Mouse (Mus musculus) myocyte (in vitro differentiated cells): ENCODE results near the gene Rab3gap1. TPM values are rescaled to one million over a fixed set of nuclear protein-coding genes. Genes with fewer than 3 reads are reported as not detected.

Experiments used
- H3K27me3 ChIP-seq: one replicate; pipeline ENCODE4 v1.6.1; 2011; ENCODE audit not compliant: control insufficient read depth, insufficient read depth, insufficient read length
- H3K36me3 ChIP-seq: one replicate; pipeline ENCODE4 v1.6.1; 2011; ENCODE audit not compliant: control insufficient read depth, insufficient read depth
- H3K4me2 ChIP-seq: one replicate; pipeline ENCODE4 v1.6.1; 2011; ENCODE audit warnings: low read depth, control low read depth
- H3K4me3 ChIP-seq: one replicate; pipeline ENCODE4 v1.5.1; 2011; ENCODE audit warnings: mild to moderate bottlenecking, control low read depth, moderate library complexity
- H3K79me2 ChIP-seq: one replicate; pipeline ENCODE4 v1.6.1; 2011; ENCODE audit not compliant: control insufficient read depth, insufficient read depth
- H3ac ChIP-seq: one replicate; pipeline ENCODE4 v1.6.1; 2011; ENCODE audit not compliant: control insufficient read depth, insufficient read length
- CEBPB ChIP-seq: IDR thresholded peaks from 2 replicates; pipeline ENCODE4 v1.6.1; 2011; ENCODE audit warnings: mild to moderate bottlenecking, moderate library complexity; ENCODE audit not compliant: poor library complexity, insufficient read depth, severe bottlenecking
- E2F4 ChIP-seq: IDR thresholded peaks from one replicate; pipeline ENCODE4 v1.6.1; 2011; ENCODE audit warnings: mild to moderate bottlenecking, control low read depth, moderate library complexity; ENCODE audit not compliant: insufficient read depth
- MAX ChIP-seq: IDR thresholded peaks from one replicate; pipeline ENCODE4 v1.6.1; 2011; ENCODE audit warnings: low read depth, mild to moderate bottlenecking, control low read depth
- MYOD1 ChIP-seq, 3 experiments: IDR thresholded peaks; one replicate each; pipeline ENCODE4 v1.6.1; 2011; ENCODE audit warnings: control low read depth in 2 of 3, low read depth in 2 of 3, mild to moderate bottlenecking in 2 of 3, moderate library complexity in 1 of 3; ENCODE audit not compliant: insufficient read length in 2 of 3, control insufficient read depth in 1 of 3
- MYOG ChIP-seq, 3 experiments: IDR thresholded peaks; one replicate each; pipeline ENCODE4 v1.6.1; 2011; ENCODE audit warnings: control low read depth in 2 of 3, low read depth in 2 of 3, mild to moderate bottlenecking in 2 of 3; ENCODE audit not compliant: insufficient read length in 2 of 3, control insufficient read depth in 1 of 3, insufficient read depth in 1 of 3
- POLR2A ChIP-seq: IDR thresholded peaks from one replicate; pipeline ENCODE4 v1.6.1; 2011; ENCODE audit warnings: low read depth, mild to moderate bottlenecking, control low read depth, moderate library complexity; ENCODE audit not compliant: insufficient read length
- POLR2AphosphoS2 ChIP-seq: IDR thresholded peaks from one replicate; pipeline ENCODE4 v1.6.1; 2011; ENCODE audit warnings: low read depth, control low read depth; ENCODE audit not compliant: insufficient read length
- REST ChIP-seq: IDR thresholded peaks from one replicate; pipeline ENCODE4 v1.6.1; 2011; ENCODE audit warnings: mild to moderate bottlenecking, control low read depth, moderate library complexity; ENCODE audit not compliant: insufficient read depth, insufficient read length
- SRF ChIP-seq: IDR thresholded peaks from one replicate; pipeline ENCODE4 v1.6.1; 2011; ENCODE audit warnings: low read depth; ENCODE audit not compliant: control insufficient read depth, insufficient read length
- TCF12 ChIP-seq: IDR thresholded peaks from one replicate; pipeline ENCODE4 v1.6.1; 2011; ENCODE audit warnings: mild to moderate bottlenecking, control low read depth; ENCODE audit not compliant: poor library complexity, insufficient read depth, severe bottlenecking
- TCF3 ChIP-seq: IDR thresholded peaks from one replicate; pipeline ENCODE4 v1.6.1; 2011; ENCODE audit warnings: low read depth, control low read depth; ENCODE audit not compliant: insufficient read length
- USF1 ChIP-seq: IDR thresholded peaks from one replicate; pipeline ENCODE4 v1.6.1; 2011; ENCODE audit warnings: low read depth, mild to moderate bottlenecking, control low read depth, moderate library complexity
- polyA plus RNA-seq: library from polyadenylated mRNA; unstranded; fragments of >200 nt; fragmentation: generic; extraction: Trizol; gene quantifications from one replicate; pipeline ENCODE4 v1.2.1, GENCODE M21; 2012; ENCODE audit warnings: missing spikeins

Gene Rab3gap1
- polyA plus RNA-seq, 1 experiment: 20.0 TPM

DNA sequence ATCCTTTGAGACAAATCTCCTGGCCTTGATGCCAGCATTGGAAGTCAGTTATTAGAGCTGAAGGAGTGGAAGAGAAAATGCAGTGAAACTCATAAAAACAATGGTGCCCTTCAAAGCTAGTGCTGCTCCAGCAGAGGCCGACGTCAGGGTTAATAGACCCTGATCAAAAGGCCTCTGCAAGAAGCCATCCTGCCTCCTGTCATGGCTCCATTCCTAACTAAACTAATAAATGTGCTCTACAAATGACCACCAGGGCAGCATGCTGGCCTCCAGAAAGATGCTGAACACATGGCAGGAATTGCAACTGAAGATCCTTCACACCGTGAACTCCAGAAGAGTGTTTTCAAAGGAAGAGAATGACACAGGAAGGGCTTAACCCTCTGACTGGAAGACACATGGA, 116.8 kb downstream of the Rab3gap1 start:
- H3K36me3 ChIP-seq: no peaks in the 10 kb centered on the region
- H3ac ChIP-seq: no peak overlapping the region
- TF ChIP-seq POLR2A: no peak
- no peak for TF ChIP-seq MYOG (IDR thresholded peaks at IDR 0.05; ENCODE audit: control insufficient read depth in 1 of 3, insufficient read depth in 1 of 3, insufficient read length in 2 of 3, low read depth in 2 of 3)
- TF ChIP-seq CEBPB: no peak
- no peak for TF ChIP-seq TCF12
- no peak for TF ChIP-seq REST
- no peak for TF ChIP-seq POLR2AphosphoS2
- TF ChIP-seq USF1: no peak
- TF ChIP-seq MAX: no peak
- no peak for TF ChIP-seq SRF
- no peak for TF ChIP-seq E2F4
- no peak for TF ChIP-seq TCF3
- H3K27me3 ChIP-seq: no peaks in the 10 kb centered on the region
- no peak overlapping the region for H3K4me3 ChIP-seq
- H3K79me2 ChIP-seq: no peaks in the 10 kb centered on the region
- H3K4me2 ChIP-seq: no peak overlapping the region

DNA sequence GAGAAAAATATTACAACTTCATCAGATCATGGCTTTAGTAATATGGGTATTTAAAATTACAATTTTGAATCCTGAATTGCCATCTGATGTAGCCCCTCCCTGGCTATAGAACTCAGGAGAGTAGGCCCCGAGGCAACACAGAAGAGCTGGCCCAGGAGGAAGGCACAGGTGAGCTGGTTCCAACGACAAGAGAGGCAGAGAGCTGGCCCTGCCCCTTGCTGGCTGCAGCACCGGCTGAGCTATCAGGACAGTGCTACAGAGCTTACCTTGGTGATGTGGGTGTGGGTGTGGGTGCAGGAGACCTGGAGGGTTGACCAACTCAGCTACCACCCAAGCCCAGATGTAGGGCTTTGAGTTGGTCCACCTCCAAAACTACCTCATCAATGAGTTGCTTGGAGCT, 119.7 kb downstream of the Rab3gap1 start:
- H3K4me3 ChIP-seq: no peak overlapping the region
- no peak overlapping the region for H3ac ChIP-seq
- TF ChIP-seq TCF3 (no peak), POLR2AphosphoS2 (no peak), REST (no peak), E2F4 (no peak), MYOG (IDR thresholded peaks at IDR 0.05; ENCODE audit: control insufficient read depth in 1 of 3, insufficient read depth in 1 of 3, insufficient read length in 2 of 3, low read depth in 2 of 3) (no peak), MYOD1 (IDR thresholded peaks at IDR 0.05; ENCODE audit: control insufficient read depth in 1 of 3, insufficient read length in 2 of 3, low read depth in 2 of 3) (no peak), MAX (no peak), TCF12 (no peak), SRF (no peak), POLR2A (no peak), USF1 (no peak), CEBPB (no peak)
- no peak overlapping the region for H3K4me2 ChIP-seq
- H3K27me3 ChIP-seq: no peaks in the 10 kb centered on the region
- no peaks in the 10 kb centered on the region for H3K79me2 ChIP-seq
- H3K36me3 ChIP-seq: no peaks in the 10 kb centered on the region

DNA sequence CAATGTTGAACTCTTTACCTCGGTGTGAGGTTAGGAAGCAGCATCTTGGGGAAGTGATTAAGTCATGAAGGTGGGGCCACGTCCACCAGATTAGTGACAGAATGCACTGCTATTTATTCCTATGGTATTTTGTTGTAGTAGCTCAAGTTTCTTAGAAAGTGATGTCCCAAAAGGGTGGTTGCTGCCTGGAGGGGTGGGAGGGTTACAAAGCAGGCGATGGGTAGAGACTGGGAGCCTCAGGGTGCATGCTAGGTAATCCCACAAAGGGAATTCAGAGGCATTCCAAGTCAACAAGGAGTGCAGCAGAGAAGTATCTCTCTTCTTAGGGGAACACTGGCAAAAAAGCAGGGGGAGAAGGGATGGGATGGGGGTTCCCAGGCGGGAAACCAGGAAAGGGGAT, 120.8 kb downstream of the Rab3gap1 start:
- Histone ChIP-seq H3K4me2 (no peak overlapping the region), H3K4me3 (no peak overlapping the region), H3K79me2 (no peaks in the 10 kb centered on the region), H3ac (no peak overlapping the region), H3K36me3 (no peaks in the 10 kb centered on the region), H3K27me3 (no peaks in the 10 kb centered on the region)
- no peak for TF ChIP-seq REST
- TF ChIP-seq SRF: no peak
- TF ChIP-seq POLR2A: no peak
- TF ChIP-seq POLR2AphosphoS2: no peak
- TF ChIP-seq MYOD1 (IDR thresholded peaks at IDR 0.05; ENCODE audit: control insufficient read depth in 1 of 3, insufficient read length in 2 of 3, low read depth in 2 of 3): no peak
- TF ChIP-seq TCF3: no peak
- TF ChIP-seq E2F4: no peak
- TF ChIP-seq MYOG (IDR thresholded peaks at IDR 0.05; ENCODE audit: control insufficient read depth in 1 of 3, insufficient read depth in 1 of 3, insufficient read length in 2 of 3, low read depth in 2 of 3): no peak
- no peak for TF ChIP-seq MAX
- no peak for TF ChIP-seq USF1
- no peak for TF ChIP-seq CEBPB
- no peak for TF ChIP-seq TCF12

DNA sequence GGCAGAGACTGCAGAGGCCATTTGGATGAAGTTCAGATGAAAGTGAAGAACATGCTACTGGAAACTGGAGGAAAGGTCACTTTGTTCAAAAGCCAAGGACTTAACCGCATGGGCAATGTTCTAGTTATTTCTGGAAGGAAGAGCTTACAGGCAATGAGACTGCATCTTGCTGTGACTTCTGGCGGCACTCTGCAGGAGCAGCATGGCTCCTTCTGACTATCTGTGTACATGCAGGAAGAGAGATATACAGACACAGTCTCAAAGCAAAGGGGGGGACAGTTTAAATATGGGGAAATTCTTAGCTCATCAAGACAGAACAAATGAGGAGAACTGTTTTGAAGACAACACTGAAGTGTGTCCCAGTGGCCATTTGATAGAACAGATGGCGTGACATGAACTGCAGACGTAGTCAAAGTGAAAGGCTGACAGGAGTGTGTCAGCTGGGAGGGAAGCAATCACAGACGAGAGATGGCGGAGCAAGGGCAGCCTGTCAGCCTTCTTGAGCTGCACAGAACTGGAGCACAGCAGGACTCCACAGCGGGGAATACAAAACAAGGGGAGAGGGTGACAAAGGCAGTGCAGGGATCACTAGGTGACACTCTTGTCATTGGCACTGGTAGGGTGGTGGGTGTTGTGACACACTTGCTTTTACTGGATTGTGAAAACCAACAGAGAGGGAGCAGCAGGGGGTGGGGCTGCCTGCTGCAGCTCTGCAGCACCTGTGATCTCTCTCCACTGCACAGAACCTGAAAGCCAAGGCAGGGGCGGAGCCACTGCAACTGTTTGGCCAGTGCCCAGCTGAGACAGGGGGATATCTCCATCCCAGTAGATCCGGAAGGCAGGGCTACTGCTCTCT, 121.5 kb downstream of the Rab3gap1 start:
- Histone ChIP-seq H3K4me2 (no peak overlapping the region), H3K4me3 (no peak overlapping the region), H3K79me2 (no peaks in the 10 kb centered on the region), H3K36me3 (no peaks in the 10 kb centered on the region), H3K27me3 (no peaks in the 10 kb centered on the region), H3ac (no peak overlapping the region)
- TF ChIP-seq USF1: no peak
- TF ChIP-seq TCF12: no peak
- TF ChIP-seq SRF: no peak
- TF ChIP-seq POLR2A: no peak
- TF ChIP-seq MYOG (IDR thresholded peaks at IDR 0.05; ENCODE audit: control insufficient read depth in 1 of 3, insufficient read depth in 1 of 3, insufficient read length in 2 of 3, low read depth in 2 of 3): no peak
- TF ChIP-seq REST: no peak
- TF ChIP-seq MAX: no peak
- TF ChIP-seq E2F4: no peak
- TF ChIP-seq POLR2AphosphoS2: no peak
- TF ChIP-seq CEBPB: no peak
- no peak for TF ChIP-seq TCF3
- no peak for TF ChIP-seq MYOD1 (IDR thresholded peaks at IDR 0.05; ENCODE audit: control insufficient read depth in 1 of 3, insufficient read length in 2 of 3, low read depth in 2 of 3)

Other genes starting within 250 kb of the Rab3gap1 start
- not detected for gene Tmem163, start 189.2 kb upstream of the Rab3gap1 start, polyA plus RNA-seq
- not detected for gene Acmsd, start 139.4 kb upstream of the Rab3gap1 start, polyA plus RNA-seq
- 9.0 TPM for gene Ccnt2, start 94.6 kb upstream of the Rab3gap1 start, polyA plus RNA-seq
- gene Map3k19, start 13.7 kb upstream of the Rab3gap1 start, polyA plus RNA-seq: 0.18 TPM
- 1.6 TPM for gene Zranb3, start 234.3 kb downstream of the Rab3gap1 start, polyA plus RNA-seq
- gene R3hdm1, start 234.5 kb downstream of the Rab3gap1 start, polyA plus RNA-seq: 32.6 TPM